Mouse (Mus musculus) limb, embryonic 14.5 days (tissue): Measurements from ENCODE around the gene Ms4a4d. TPM values are rescaled to one million over a fixed set of nuclear protein-coding genes. Genes with fewer than 3 reads are reported as not detected.
"Not testable (repeated sequence)": the region's sequence is repeated elsewhere in the genome, so short reads cannot be mapped to it uniquely, and the experiment has no call there.

Experiments
- ATAC-seq: fragments of 200-750 bp; cut with Nextera tagmentation; 2 replicates; pipeline ENCODE4 v1.8.0; 2017; ENCODE audit warnings: low read depth, moderate number of reproducible peaks, moderate TSS enrichment; ENCODE audit not compliant: low FRiP score
- DNase-seq: peaks from one replicate; pipeline ENCODE4 v3.0.0-alpha.2; 2015; ENCODE audit warnings: low spot score
- H3K27ac ChIP-seq: fragments of 300-500 bp; sonication (generic); replicated peaks from 2 replicates; pipeline ENCODE4 v1.5.1; 2014; ENCODE audit warnings: low read depth, mild to moderate bottlenecking, low read length, moderate library complexity, mixed read lengths
- H3K27me3 ChIP-seq: fragments of 300-500 bp; sonication (generic); 2 replicates; pipeline ENCODE4 v1.6.1; 2014; ENCODE audit warnings: low read length, mixed read lengths; ENCODE audit not compliant: control insufficient read depth, insufficient read depth
- H3K36me3 ChIP-seq: fragments of 300-500 bp; sonication (generic); 2 replicates; pipeline ENCODE4 v1.6.1; 2014; ENCODE audit warnings: mild to moderate bottlenecking, low read length, moderate library complexity, mixed read lengths; ENCODE audit not compliant: control insufficient read depth, insufficient read depth
- H3K4me1 ChIP-seq: fragments of 300-500 bp; sonication (generic); 2 replicates; pipeline ENCODE4 v1.6.1; 2014; ENCODE audit warnings: antibody characterized with exemption, low read length, mixed read lengths; ENCODE audit not compliant: control insufficient read depth, insufficient read depth
- H3K4me2 ChIP-seq: fragments of 300-500 bp; sonication (generic); replicated peaks from 2 replicates; pipeline ENCODE4 v1.6.1; 2014; ENCODE audit warnings: low read depth, mild to moderate bottlenecking, low read length, moderate library complexity; ENCODE audit not compliant: severe bottlenecking
- H3K4me3 ChIP-seq: fragments of 300-500 bp; sonication (generic); replicated peaks from 2 replicates; pipeline ENCODE4 v1.5.1; 2014; ENCODE audit warnings: low read length
- H3K9ac ChIP-seq: fragments of 300-500 bp; sonication (generic); 2 replicates; pipeline ENCODE4 v1.6.1; 2014; ENCODE audit warnings: mild to moderate bottlenecking, low read depth, low read length, moderate library complexity; ENCODE audit not compliant: severe bottlenecking
- H3K9me3 ChIP-seq: fragments of 300-500 bp; sonication (generic); 2 replicates; pipeline ENCODE4 v1.6.1; 2016; ENCODE audit warnings: low read length; ENCODE audit not compliant: control insufficient read depth
- POLR2A ChIP-seq: fragments of 200-500 bp; IDR thresholded peaks from 2 replicates; pipeline ENCODE4 v1.8.0; 2012; ENCODE audit warnings: inconsistent platforms, mild to moderate bottlenecking, moderate library complexity, borderline replicate concordance; ENCODE audit not compliant: insufficient read depth, insufficient read length; ENCODE audit errors: extremely low read depth
- WGBS: fragments of 180-500 bp; shearing (Covaris S2); extraction: QIAGEN DNeasy Blood & Tissue Kit; methylation state at CpG from one replicate; pipeline ENCODE4 v1.1.7; 2014; 5-methylcytosine and 5-hydroxymethylcytosine counted together
- polyA plus RNA-seq, 2 experiments: library from polyadenylated mRNA; depleted of rRNA in 1 of 2; stranded (reverse) in 1 of 2; unstranded in 1 of 2; fragments of >200 nt; fragmentation: Nextera tagmentation in 1 of 2; extraction: Ambion mirVana in 1 of 2; gene quantifications; 2 replicates each; pipeline versions ENCODE4 v1.2.1 to v1.2.3; 2012 to 2014

Gene Ms4a4d
- polyA plus RNA-seq, 2 experiments = 0.83 to 2.1 TPM

- Histone ChIP-seq H3K27ac (no peak overlapping the region), H3K4me3 (no peak overlapping the region), H3K4me1 (no peaks in the 10 kb centered on the region), H3K9ac (no peak overlapping the region), H3K36me3 (no peaks in the 10 kb centered on the region), H3K9me3 (no peaks in the 10 kb centered on the region), H3K4me2 (no peak overlapping the region), H3K27me3 (no peaks in the 10 kb centered on the region)
- 85% methylated on average over 1 of the region's 1 CpGs for WGBS
- DNase-seq (no peak), ATAC-seq (no peak)
- no peak for TF ChIP-seq POLR2A
Measured at GRCm38 (mm10) chr19:11500796-11501195, 35.8 kb upstream of the Ms4a4d start.

GRCm38 (mm10) chr19:11501326-11501725 is 35.3 kb upstream of the Ms4a4d start:
- Histone ChIP-seq H3K27me3 (no peaks in the 10 kb centered on the region), H3K9ac (no peak overlapping the region), H3K4me1 (no peaks in the 10 kb centered on the region), H3K9me3 (no peaks in the 10 kb centered on the region), H3K36me3 (no peaks in the 10 kb centered on the region), H3K4me3 (no peak overlapping the region), H3K4me2 (no peak overlapping the region), H3K27ac (no peak overlapping the region)
- no peak for TF ChIP-seq POLR2A
- no peak for DNase-seq
- ATAC-seq = no peak
- WGBS = 87% methylated on average over 4 of the region's 4 CpGs

GRCm38 (mm10) chr19:11504857-11505256 is 31.7 kb upstream of the Ms4a4d start:
- Histone ChIP-seq H3K9ac (no peak overlapping the region), H3K36me3 (no peaks in the 10 kb centered on the region), H3K4me1 (no peaks in the 10 kb centered on the region), H3K4me3 (no peak overlapping the region), H3K27me3 (no peaks in the 10 kb centered on the region), H3K27ac (no peak overlapping the region), H3K4me2 (no peak overlapping the region), H3K9me3 (no peaks in the 10 kb centered on the region)
- no peak for TF ChIP-seq POLR2A
- 86% methylated on average over 1 of the region's 1 CpGs for WGBS
- DNase-seq (no peak), ATAC-seq (no peak)

GRCm38 (mm10) chr19:11513458-11513857 is 23.1 kb upstream of the Ms4a4d start:
- DNase-seq = no peak
- Histone ChIP-seq H3K27ac (no peak overlapping the region), H3K4me2 (no peak overlapping the region), H3K9ac (no peak overlapping the region), H3K4me1 (no peaks in the 10 kb centered on the region), H3K9me3 (no peaks in the 10 kb centered on the region), H3K27me3 (no peaks in the 10 kb centered on the region), H3K36me3 (no peaks in the 10 kb centered on the region), H3K4me3 (no peak overlapping the region)
- no peak for ATAC-seq
- 76% methylated on average over 1 of the region's 1 CpGs for WGBS
- no peak for TF ChIP-seq POLR2A

GRCm38 (mm10) chr19:11516246-11516645 is 20.4 kb upstream of the Ms4a4d start, which contains the start of gene Ms4a6b:
Gene Ms4a6b, plus strand, starts transcription at chr19:11516512.
- ATAC-seq (no peak), DNase-seq (no peak)
- Histone ChIP-seq H3K27ac (no peak within 1 kb of the TSS), H3K4me2 (no peak within 1 kb of the TSS), H3K36me3 (no peaks in the 10 kb centered on the region), H3K9me3 (no peaks in the 10 kb centered on the region), H3K4me1 (no peaks in the 10 kb centered on the region), H3K4me3 (no peak within 1 kb of the TSS), H3K27me3 (no peaks in the 10 kb centered on the region), H3K9ac (no peak within 1 kb of the TSS)
- no peak for TF ChIP-seq POLR2A

- Histone ChIP-seq H3K4me1 (no peaks in the 10 kb centered on the region), H3K27ac (no peak overlapping the region), H3K9ac (no peak overlapping the region), H3K4me2 (no peak overlapping the region), H3K4me3 (no peak overlapping the region), H3K9me3 (no peaks in the 10 kb centered on the region), H3K27me3 (no peaks in the 10 kb centered on the region), H3K36me3 (no peaks in the 10 kb centered on the region)
- no peak for TF ChIP-seq POLR2A
- DNase-seq = no peak
- no peak for ATAC-seq
- 63% methylated on average over 4 of the region's 4 CpGs for WGBS
Measured at GRCm38 (mm10) chr19:11516845-11517244, 19.8 kb upstream of the Ms4a4d start.

- not testable (repeated sequence) for H3K9me3 ChIP-seq, H3K36me3 ChIP-seq, H3K27ac ChIP-seq, H3K9ac ChIP-seq, H3K4me1 ChIP-seq, H3K4me3 ChIP-seq, DNase-seq, ATAC-seq, H3K27me3 ChIP-seq, H3K4me2 ChIP-seq
- WGBS = 33% methylated on average over 1 of the region's 1 CpGs
Measured at GRCm38 (mm10) chr19:11517373-11517772, 19.2 kb upstream of the Ms4a4d start.

GRCm38 (mm10) chr19:11518356-11518755 is 18.2 kb upstream of the Ms4a4d start:
- not testable (repeated sequence) for H3K4me2 ChIP-seq, H3K4me3 ChIP-seq, ATAC-seq, H3K36me3 ChIP-seq, H3K27me3 ChIP-seq, H3K9ac ChIP-seq, H3K9me3 ChIP-seq, H3K27ac ChIP-seq, H3K4me1 ChIP-seq, DNase-seq
- 83% methylated on average over 2 of the region's 2 CpGs for WGBS
